In genomic region chr13:63451140-63451539, GRCm38 (mm10) we compare ENCODE assay signal across 13 mouse cellular contexts.
"Had no signal": no experiment of that assay in that cellular context is flagged by ENCODE, and none has a peak within 500 bp of the region (broad histone marks: within the 10 kb centered on the region; RNA-seq: fewer than 3 reads in every experiment).

No protein-coding gene starts in this region.

- H3K9me3 ChIP-seq: liver, embryonic 15.5 days; midbrain, embryonic 10.5 days; neural tube, embryonic 12.5 days had no signal

- H3K4me3 ChIP-seq: layer of hippocampus, adult 2 months; liver, embryonic 15.5 days; midbrain, embryonic 10.5 days; myocyte; neural tube, embryonic 12.5 days had no signal

- DNase-seq: kidney, postnatal 10 days; kidney, postnatal 4 days; lung, adult 2 months; lung, postnatal 36 days; midbrain, embryonic 14.5 days; right cerebral cortex, postnatal 25 days; thymus, postnatal 4 days had no signal

- H3K27ac ChIP-seq: layer of hippocampus, adult 2 months; liver, embryonic 15.5 days; midbrain, embryonic 10.5 days; neural tube, embryonic 12.5 days; stomach, postnatal 0 days had no signal

- H3K36me3 ChIP-seq: liver, embryonic 15.5 days; midbrain, embryonic 10.5 days; neural tube, embryonic 12.5 days had no signal

- H3K4me1 ChIP-seq: liver, embryonic 15.5 days; midbrain, embryonic 10.5 days; neural tube, embryonic 12.5 days had no signal

- H3K27me3 ChIP-seq: liver, embryonic 15.5 days; neural tube, embryonic 12.5 days had no signal
